Mouse (Mus musculus) midbrain, embryonic 14.5 days (tissue): ENCODE measurements around the gene Micu1. TPM values are rescaled to one million over a fixed set of nuclear protein-coding genes. Genes with fewer than 3 reads are reported as not detected.

ENCODE experiments used
- ATAC-seq: fragments of 200-750 bp; cut with Nextera tagmentation; 2 replicates; pipeline ENCODE4 v1.8.0; 2017; ENCODE audit warnings: moderate number of reproducible peaks, moderate library complexity; ENCODE audit not compliant: low FRiP score, low TSS enrichment
- DNase-seq: peaks from one replicate; pipeline ENCODE4 v3.0.0-alpha.2; 2015
- H3K27ac ChIP-seq: fragments of 300-500 bp; sonication (generic); replicated peaks from 2 replicates; pipeline ENCODE4 v1.5.1; 2014; ENCODE audit warnings: mild to moderate bottlenecking, low read depth, low read length, moderate library complexity
- H3K27me3 ChIP-seq: fragments of 300-500 bp; sonication (generic); 2 replicates; pipeline ENCODE4 v1.6.1; 2014; ENCODE audit warnings: low read length, control low read depth, mixed read lengths; ENCODE audit not compliant: control insufficient read depth, insufficient read depth
- H3K36me3 ChIP-seq: fragments of 300-500 bp; sonication (generic); 2 replicates; pipeline ENCODE4 v1.6.1; 2014; ENCODE audit warnings: low read length, control low read depth; ENCODE audit not compliant: control insufficient read depth, insufficient read depth
- H3K4me1 ChIP-seq: fragments of 300-500 bp; sonication (generic); 2 replicates; pipeline ENCODE4 v1.6.1; 2014; ENCODE audit warnings: mild to moderate bottlenecking, antibody characterized with exemption, low read length, control low read depth; ENCODE audit not compliant: control insufficient read depth, insufficient read depth
- H3K4me2 ChIP-seq: fragments of 300-500 bp; sonication (generic); 2 replicates; pipeline ENCODE4 v1.6.1; 2014; ENCODE audit warnings: mild to moderate bottlenecking, low read length, moderate library complexity
- H3K4me3 ChIP-seq: fragments of 300-500 bp; sonication (generic); replicated peaks from 2 replicates; pipeline ENCODE4 v1.5.1; 2014; ENCODE audit warnings: low read depth, low read length
- H3K9ac ChIP-seq: fragments of 300-500 bp; sonication (generic); replicated peaks from 2 replicates; pipeline ENCODE4 v1.6.1; 2014; ENCODE audit warnings: mild to moderate bottlenecking, low read length, moderate library complexity
- H3K9me3 ChIP-seq: fragments of 300-500 bp; sonication (generic); 2 replicates; pipeline ENCODE4 v1.6.1; 2016; ENCODE audit warnings: low read length, control low read depth, mixed read lengths; ENCODE audit not compliant: control insufficient read depth
- WGBS: fragments of 180-500 bp; shearing (Covaris S2); extraction: QIAGEN DNeasy Blood & Tissue Kit; methylation state at CpG from one replicate; pipeline ENCODE4 v1.1.7; 2014; 5-methylcytosine and 5-hydroxymethylcytosine counted together
- polyA plus RNA-seq: library from polyadenylated mRNA; unstranded; fragments of >200 nt; fragmentation: Nextera tagmentation; extraction: Ambion mirVana; gene quantifications from 2 replicates; pipeline ENCODE4 v1.2.1, GENCODE M21; 2014

Gene Micu1
- polyA plus RNA-seq, 1 experiment from 2014 or later: 69.3 TPM

DNA sequence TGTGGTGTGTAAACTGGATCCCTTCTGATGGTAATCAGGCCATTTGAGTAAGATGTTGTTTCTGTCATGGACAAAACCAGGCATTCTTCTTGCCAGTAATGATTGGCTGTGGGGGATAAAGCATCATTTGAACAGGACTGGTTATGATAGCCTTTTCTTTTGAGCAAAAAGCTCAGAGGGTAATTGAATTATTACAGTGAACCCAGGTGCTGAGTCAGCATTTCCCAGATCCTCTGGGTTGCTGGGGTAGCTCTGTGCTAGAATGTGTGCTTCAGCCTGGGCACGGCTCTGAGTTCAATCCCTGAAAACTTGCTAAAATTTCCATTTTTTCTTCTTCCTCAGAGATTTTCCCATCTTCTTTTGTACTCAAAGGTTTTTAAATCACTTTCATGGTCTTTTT, 52.6 kb downstream of the Micu1 start:
- H3K4me3 ChIP-seq: no peak overlapping the region
- peaks cover 3% of the 10 kb centered on the region; the same call in 1 of the 2 replicates for H3K36me3 ChIP-seq
- no peaks in the 10 kb centered on the region for H3K27me3 ChIP-seq
- 86% methylated on average over 1 of the region's 1 CpGs for WGBS
- 0 out of 2 replicates have a peak, but pooled peaks cover 4% of the 10 kb centered on the region for H3K4me1 ChIP-seq
- no peak overlapping the region for H3K4me2 ChIP-seq
- ATAC-seq (no peak), DNase-seq (no peak)
- H3K9me3 ChIP-seq: peaks cover 4% of the 10 kb centered on the region
- no peak overlapping the region for H3K9ac ChIP-seq
- H3K27ac ChIP-seq: no peak overlapping the region

- H3K27ac ChIP-seq: no peak overlapping the region
- H3K9me3 ChIP-seq: peaks cover 4% of the 10 kb centered on the region
- H3K4me2 ChIP-seq: no peak overlapping the region
- 76% methylated on average over 11 of the region's 11 CpGs for WGBS
- H3K4me1 ChIP-seq: 0 out of 2 replicates have a peak, but pooled peaks cover 4% of the 10 kb centered on the region
- peaks cover 3% of the 10 kb centered on the region; the same call in 1 of the 2 replicates for H3K36me3 ChIP-seq
- ATAC-seq (no peak), DNase-seq (no peak)
- H3K4me3 ChIP-seq: no peak overlapping the region
- H3K27me3 ChIP-seq: no peaks in the 10 kb centered on the region
- no peak overlapping the region for H3K9ac ChIP-seq
Observed at GRCm38 (mm10) chr10:59755681-59756080, 53.4 kb downstream of the Micu1 start.

DNA sequence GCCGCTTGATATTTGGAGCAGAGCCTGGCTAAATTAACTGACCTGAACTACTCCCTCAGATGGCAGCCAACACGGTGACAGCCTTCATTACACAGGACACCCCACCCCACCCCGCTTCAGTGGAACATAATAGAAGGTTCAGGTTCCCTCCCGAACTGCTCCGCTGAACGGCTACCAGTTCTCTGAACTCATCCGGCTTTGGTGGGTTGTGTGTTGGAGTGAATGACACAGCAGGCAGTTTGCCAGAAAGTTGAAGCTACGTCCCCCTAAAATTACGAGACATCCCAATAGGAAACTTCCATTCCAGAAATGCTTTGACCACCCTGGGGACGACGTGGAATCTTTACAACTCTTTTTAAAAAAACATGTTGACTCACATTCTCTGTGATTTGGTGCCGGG, 53.8 kb downstream of the Micu1 start:
- H3K27me3 ChIP-seq: no peaks in the 10 kb centered on the region
- 47% methylated on average over 12 of the region's 12 CpGs for WGBS
- H3K9me3 ChIP-seq: peaks cover 4% of the 10 kb centered on the region
- peaks cover 3% of the 10 kb centered on the region; the same call in 1 of the 2 replicates for H3K36me3 ChIP-seq
- ATAC-seq: no peak
- no peak overlapping the region for H3K9ac ChIP-seq
- no peak overlapping the region for H3K4me3 ChIP-seq
- H3K27ac ChIP-seq: no peak overlapping the region
- 0 out of 2 replicates have a peak, but pooled peaks cover 4% of the 10 kb centered on the region for H3K4me1 ChIP-seq
- H3K4me2 ChIP-seq: no peak overlapping the region
- DNase-seq: no peak

DNA sequence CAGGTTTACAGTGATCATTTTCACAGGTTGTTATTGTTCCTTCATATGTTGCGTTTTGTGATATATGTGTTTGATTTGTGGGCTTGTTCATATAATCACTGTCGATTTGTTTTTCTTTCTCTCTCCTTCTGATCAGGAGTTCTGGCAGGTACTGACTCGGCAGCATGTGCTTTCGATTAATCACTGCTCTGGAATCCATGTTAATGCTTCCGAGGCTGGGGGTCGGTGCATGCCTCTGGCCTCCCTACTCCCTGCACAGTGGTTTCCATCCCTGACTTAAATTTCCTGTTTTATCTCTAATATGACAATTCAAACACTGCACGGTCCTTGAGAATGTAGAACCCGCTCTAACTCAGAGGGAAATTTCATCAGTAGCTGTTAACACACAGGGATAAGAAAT, 54.3 kb downstream of the Micu1 start:
- Histone ChIP-seq H3K36me3 (peaks cover 3% of the 10 kb centered on the region; the same call in 1 of the 2 replicates), H3K9ac (no peak overlapping the region), H3K4me3 (no peak overlapping the region), H3K9me3 (peaks cover 4% of the 10 kb centered on the region), H3K27me3 (no peaks in the 10 kb centered on the region), H3K4me2 (no peak overlapping the region), H3K27ac (no peak overlapping the region), H3K4me1 (0 out of 2 replicates have a peak, but pooled peaks cover 4% of the 10 kb centered on the region)
- no peak for DNase-seq
- no peak for ATAC-seq
- 72% methylated on average over 8 of the region's 8 CpGs for WGBS

DNA sequence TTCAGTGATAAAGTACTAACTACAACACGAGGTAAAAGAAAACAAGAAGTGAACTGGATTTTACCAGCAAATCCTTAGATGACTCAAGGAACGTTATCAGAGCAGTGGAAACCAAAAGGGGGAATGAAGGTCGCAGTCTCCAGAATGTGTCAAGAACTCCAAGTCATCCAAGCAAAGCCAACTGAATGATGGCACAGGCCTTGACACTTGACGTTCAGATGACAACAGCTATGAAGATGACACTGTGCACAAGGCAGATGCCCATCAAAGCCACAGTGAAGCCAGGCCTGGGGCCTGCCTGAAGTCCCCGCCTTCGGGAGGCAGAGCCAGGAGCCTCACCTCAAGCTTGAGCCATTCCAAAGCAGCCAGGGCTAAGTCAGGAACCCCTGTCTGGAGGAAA, 62.5 kb downstream of the Micu1 start:
- 0 out of 2 replicates have a peak, but pooled peaks cover 3% of the 10 kb centered on the region for H3K36me3 ChIP-seq
- WGBS: 95% methylated on average over 6 of the region's 6 CpGs
- no peak overlapping the region for H3K9ac ChIP-seq

DNA sequence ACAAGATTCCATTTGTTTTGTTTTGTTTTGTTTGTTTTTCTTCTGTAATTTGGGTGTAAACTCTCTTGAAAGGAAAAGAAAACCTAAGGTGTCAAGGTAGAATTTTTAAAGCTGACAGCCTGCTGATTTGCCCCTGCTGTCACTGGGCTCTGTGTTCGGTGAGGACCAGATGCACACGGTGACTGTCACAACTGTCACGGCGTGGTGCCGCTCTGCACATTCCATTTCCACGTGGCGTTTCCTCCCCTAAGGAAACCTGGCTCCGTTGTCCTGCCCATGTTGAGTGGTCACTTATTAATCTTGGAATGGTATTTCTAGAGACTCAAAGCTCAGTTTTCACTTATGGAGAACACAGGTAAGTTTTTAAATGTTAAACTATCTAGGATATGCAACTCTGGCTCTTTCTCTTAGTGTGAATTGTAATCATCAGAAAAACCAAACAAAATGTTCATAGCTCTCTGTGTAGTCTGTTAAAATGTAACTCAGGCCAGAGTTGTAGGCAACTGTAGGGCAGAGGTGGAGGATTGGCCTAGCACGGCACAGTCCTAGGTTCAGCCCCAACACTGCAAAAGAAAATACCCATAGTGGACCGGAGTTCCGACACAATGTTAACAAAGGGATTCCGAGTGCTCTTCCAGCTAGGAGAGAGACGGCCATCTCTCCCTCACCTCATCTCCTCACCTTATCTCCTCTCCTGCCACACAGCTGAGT, 66.2 kb downstream of the Micu1 start:
- Histone ChIP-seq H3K27ac (no peak overlapping the region), H3K9me3 (no peaks in the 10 kb centered on the region), H3K4me3 (no peak overlapping the region), H3K4me2 (no peak overlapping the region), H3K4me1 (peaks cover 16% of the 10 kb centered on the region), H3K9ac (no peak overlapping the region), H3K27me3 (no peaks in the 10 kb centered on the region), H3K36me3 (0 out of 2 replicates have a peak, but pooled peaks cover 3% of the 10 kb centered on the region)
- WGBS: 82% methylated on average over 13 of the region's 13 CpGs
- DNase-seq (no peak), ATAC-seq (no peak)

More for the DNA sequence above, 62.5 kb downstream of the Micu1 start:
- no peak overlapping the region for H3K4me3 ChIP-seq
- no peaks in the 10 kb centered on the region for H3K9me3 ChIP-seq
- no peak for ATAC-seq
- no peak for DNase-seq
- no peak overlapping the region for H3K4me2 ChIP-seq
- H3K27ac ChIP-seq: no peak overlapping the region
- no peaks in the 10 kb centered on the region for H3K27me3 ChIP-seq
- no peaks in the 10 kb centered on the region for H3K4me1 ChIP-seq

DNA sequence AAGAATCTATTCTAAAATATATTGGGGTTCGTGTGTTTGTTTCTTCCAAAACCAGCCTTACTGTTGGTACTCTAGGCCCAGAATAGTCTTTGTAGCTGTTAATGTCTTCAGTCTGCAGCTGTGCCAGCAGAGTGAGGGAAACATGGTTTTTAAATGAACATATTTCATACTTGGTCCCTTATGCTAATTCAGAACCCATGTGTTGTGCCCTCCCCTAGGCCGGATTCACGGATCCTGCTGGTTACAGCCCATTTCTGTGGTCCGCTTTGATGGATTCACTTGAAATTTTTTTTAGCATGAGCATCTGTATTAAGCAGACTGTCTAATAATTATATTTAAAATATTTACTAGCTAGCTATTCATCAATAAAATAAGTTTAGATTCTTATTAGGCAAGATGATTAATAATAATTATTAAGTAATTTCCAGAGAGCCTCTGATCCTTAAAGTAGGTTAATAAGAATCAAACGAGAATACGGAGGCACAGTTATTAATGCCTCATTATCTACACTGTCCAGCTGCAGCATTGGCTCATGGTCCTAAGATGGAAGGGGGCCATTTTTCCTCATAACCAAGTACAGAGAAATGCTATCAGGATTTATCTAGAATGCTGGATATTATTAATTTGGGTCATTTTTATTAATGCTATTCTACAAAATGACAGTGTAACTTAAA, 69.2 kb downstream of the Micu1 start:
- H3K4me1 ChIP-seq: peaks cover 20% of the 10 kb centered on the region

DNA sequence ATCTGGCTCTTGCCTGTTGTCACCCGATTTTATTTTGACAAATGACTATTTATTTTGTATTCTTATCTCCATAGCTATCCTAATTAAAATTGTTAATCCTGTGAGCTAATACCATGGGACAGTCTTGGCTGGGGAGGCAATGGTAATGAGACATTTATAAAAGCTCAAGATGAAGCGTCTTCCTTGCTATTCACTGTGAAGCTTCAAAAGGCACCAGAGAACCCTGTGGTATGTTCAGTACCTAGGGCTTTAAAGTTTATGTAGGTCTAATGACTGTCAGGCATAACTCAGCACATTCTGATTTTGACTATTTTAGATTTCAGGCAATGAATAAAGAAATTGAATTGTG, 69.7 kb downstream of the Micu1 start:
- H3K4me3 ChIP-seq: no peak overlapping the region
- H3K4me2 ChIP-seq: no peak overlapping the region
- H3K9me3 ChIP-seq: no peaks in the 10 kb centered on the region
- H3K36me3 ChIP-seq: 0 out of 2 replicates have a peak, but pooled peaks cover 3% of the 10 kb centered on the region
- WGBS: 46% methylated on average over 2 of the region's 2 CpGs
- DNase-seq (peak; percentile 35), ATAC-seq (no peak)
- peaks cover 20% of the 10 kb centered on the region for H3K4me1 ChIP-seq
- H3K27ac ChIP-seq: no peak overlapping the region
- H3K27me3 ChIP-seq: no peaks in the 10 kb centered on the region
- H3K9ac ChIP-seq: no peak overlapping the region

More for the DNA sequence above, 69.2 kb downstream of the Micu1 start:
- Histone ChIP-seq H3K4me2 (no peak overlapping the region), H3K9me3 (no peaks in the 10 kb centered on the region), H3K36me3 (0 out of 2 replicates have a peak, but pooled peaks cover 3% of the 10 kb centered on the region), H3K4me3 (no peak overlapping the region), H3K9ac (no peak overlapping the region), H3K27ac (peak overlapping the region; percentile 32), H3K27me3 (no peaks in the 10 kb centered on the region)
- DNase-seq (peak; percentile 50), ATAC-seq (no peak)
- WGBS: 47% methylated on average over 6 of the region's 6 CpGs
